Mouse (Mus musculus): ENCODE data around the gene 1700013F07Rik.

DNA sequence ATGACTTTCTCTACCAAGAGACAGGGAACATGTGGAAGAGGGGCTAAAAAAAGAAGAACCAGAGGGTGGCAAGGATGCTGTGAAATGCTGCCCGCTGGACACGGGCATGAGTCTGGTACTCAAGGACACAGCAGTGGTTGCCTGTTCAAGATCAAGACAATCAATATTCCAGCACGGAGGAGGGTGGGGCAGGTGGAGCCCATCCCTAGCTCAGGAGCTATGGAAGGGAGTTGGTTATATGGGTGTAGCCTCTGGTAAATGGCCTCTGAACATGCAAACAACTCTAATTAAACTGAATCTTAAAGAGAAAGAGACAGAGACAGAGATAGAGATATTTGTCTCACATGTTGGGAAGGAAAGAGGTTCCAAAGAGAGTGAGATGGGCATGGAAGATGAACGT lies 49.2 kb upstream of the 1700013F07Rik start:
- no peak for TF ChIP-seq CTCF (IDR thresholded peaks at IDR 0.05)
- no peak for TF ChIP-seq EP300 (IDR thresholded peaks at IDR 0.05)

All from lung, postnatal 0 days (tissue).